Mouse (Mus musculus) C2C12 (cell line): Measurements from ENCODE around the gene Ipo13.

Source experiments
- CTCF ChIP-seq: IDR thresholded peaks from one replicate; pipeline ENCODE4 v1.5.1; 2011; ENCODE audit not compliant: control insufficient read depth, insufficient read depth, insufficient read length
- MAX ChIP-seq: IDR thresholded peaks from one replicate; pipeline ENCODE4 v1.6.1; 2011; ENCODE audit warnings: mild to moderate bottlenecking, control low read depth
- MYOD1 ChIP-seq: IDR thresholded peaks from one replicate; pipeline ENCODE4 v1.6.1; 2011; ENCODE audit warnings: low read depth; ENCODE audit not compliant: control insufficient read depth, insufficient read length
- USF1 ChIP-seq: IDR thresholded peaks from one replicate; pipeline ENCODE4 v1.6.1; 2011; ENCODE audit warnings: low read depth, mild to moderate bottlenecking, control low read depth, moderate library complexity

- peak; percentile 36 for TF ChIP-seq CTCF
- no peak for TF ChIP-seq MAX
- TF ChIP-seq USF1 = no peak
- TF ChIP-seq MYOD1 = no peak
Measured at GRCm38 (mm10) chr4:117928234-117928633, 13.4 kb upstream of the Ipo13 start.
